Mouse (Mus musculus) intestine, embryonic 16.5 days (tissue): ENCODE measurements around the gene Abhd14b. TPM values are rescaled to one million over a fixed set of nuclear protein-coding genes. Genes with fewer than 3 reads are reported as not detected.
A peak's percentile ranks its signal among the peaks of the same experiment; 100 is the strongest.

Experiments
- ATAC-seq: fragments of 200-750 bp; cut with Nextera tagmentation; 2 replicates; pipeline ENCODE4 v1.8.0; 2017; ENCODE audit warnings: moderate TSS enrichment, moderate library complexity
- H3K27ac ChIP-seq: fragments of 300-500 bp; sonication (generic); 2 replicates; pipeline ENCODE4 v1.5.1; 2014; ENCODE audit warnings: mild to moderate bottlenecking, low read length
- H3K27me3 ChIP-seq: fragments of 300-500 bp; sonication (generic); replicated peaks from 2 replicates; pipeline ENCODE4 v1.6.1; 2014; ENCODE audit warnings: low read length, control low read depth, mixed read lengths; ENCODE audit not compliant: control insufficient read depth, insufficient read depth
- H3K36me3 ChIP-seq: fragments of 300-500 bp; sonication (generic); 2 replicates; pipeline ENCODE4 v1.6.1; 2014; ENCODE audit warnings: low read length, control low read depth; ENCODE audit not compliant: control insufficient read depth, insufficient read depth
- H3K4me1 ChIP-seq: fragments of 300-500 bp; sonication (generic); 2 replicates; pipeline ENCODE4 v1.6.1; 2014; ENCODE audit warnings: low read length, control low read depth, mixed read lengths; ENCODE audit not compliant: control insufficient read depth, insufficient read depth
- H3K4me2 ChIP-seq: fragments of 300-500 bp; sonication (generic); 2 replicates; pipeline ENCODE4 v1.6.1; 2014; ENCODE audit warnings: low read depth, low read length, control low read depth
- H3K4me3 ChIP-seq: fragments of 300-500 bp; sonication (generic); 2 replicates; pipeline ENCODE4 v1.5.1; 2014; ENCODE audit warnings: mild to moderate bottlenecking, low read length
- H3K9ac ChIP-seq: fragments of 300-500 bp; sonication (generic); 2 replicates; pipeline ENCODE4 v1.6.1; 2014; ENCODE audit warnings: low read depth, low read length
- H3K9me3 ChIP-seq: fragments of 300-500 bp; sonication (generic); 2 replicates; pipeline ENCODE4 v1.6.1; 2016; ENCODE audit warnings: low read length, control low read depth; ENCODE audit not compliant: control insufficient read depth
- WGBS: fragments of 180-500 bp; shearing (Covaris S2); extraction: QIAGEN DNeasy Blood & Tissue Kit; methylation state at CpG from one replicate; pipeline ENCODE4 v1.1.7; 2014; 5-methylcytosine and 5-hydroxymethylcytosine counted together
- polyA plus RNA-seq: library from polyadenylated mRNA; unstranded; fragments of >200 nt; fragmentation: Nextera tagmentation; extraction: Ambion mirVana; gene quantifications from 2 replicates; pipeline ENCODE4 v1.2.1, GENCODE M21; 2015

Gene Abhd14b
- polyA plus RNA-seq, 1 experiment from 2014 or later = 34.3 TPM

- Histone ChIP-seq H3K27me3 (no peaks in the 10 kb centered on the region), H3K4me3 (peak overlapping the region; percentile 71), H3K36me3 (no peaks in the 10 kb centered on the region), H3K4me2 (peak overlapping the region; percentile 97), H3K27ac (peak overlapping the region; percentile 63), H3K9me3 (no peaks in the 10 kb centered on the region), H3K4me1 (peaks cover 58% of the 10 kb centered on the region), H3K9ac (peak overlapping the region; percentile 81)
- WGBS = 4% methylated on average over 19 of the region's 20 CpGs
- peak; percentile 23 for ATAC-seq
These were observed 7.0 kb downstream of the Abhd14b start for GRCm38 (mm10) chr9:106454071-106454761.

GRCm38 (mm10) chr9:106454888-106455681 is 7.8 kb downstream of the Abhd14b start:
- no peaks in the 10 kb centered on the region for H3K36me3 ChIP-seq
- no peaks in the 10 kb centered on the region for H3K27me3 ChIP-seq
- peak overlapping the region; percentile 71 for H3K4me3 ChIP-seq
- peak overlapping the region; percentile 55; the same call in 1 of the 2 replicates for H3K27ac ChIP-seq
- H3K9me3 ChIP-seq = no peaks in the 10 kb centered on the region
- peak overlapping the region; percentile 81 for H3K9ac ChIP-seq
- no peak for ATAC-seq
- peak overlapping the region; percentile 97 for H3K4me2 ChIP-seq
- peaks cover 53% of the 10 kb centered on the region for H3K4me1 ChIP-seq
- WGBS = 9% methylated on average over 17 of the region's 17 CpGs

- H3K36me3 ChIP-seq = no peaks in the 10 kb centered on the region
- H3K9me3 ChIP-seq = no peaks in the 10 kb centered on the region
- peaks cover 41% of the 10 kb centered on the region for H3K4me1 ChIP-seq
- no peak for ATAC-seq
- H3K4me3 ChIP-seq = no peak overlapping the region
- H3K4me2 ChIP-seq = peak overlapping the region; percentile 1
- peak overlapping the region; percentile 32 for H3K9ac ChIP-seq
- H3K27ac ChIP-seq = peak overlapping the region; percentile 26; the same call in 1 of the 2 replicates
- WGBS = 47% methylated on average over 15 of the region's 15 CpGs
- no peaks in the 10 kb centered on the region for H3K27me3 ChIP-seq
These were observed 9.3 kb downstream of the Abhd14b start for GRCm38 (mm10) chr9:106456325-106457162.

- H3K4me1 ChIP-seq = peaks cover 41% of the 10 kb centered on the region
- H3K4me2 ChIP-seq = 0 out of 2 replicates have a peak overlapping the region, but pooled peaks have one; percentile 1
- H3K4me3 ChIP-seq = no peak overlapping the region
- WGBS = 59% methylated on average over 9 of the region's 9 CpGs
- no peaks in the 10 kb centered on the region for H3K27me3 ChIP-seq
- H3K9ac ChIP-seq = peak overlapping the region; percentile 32; the same call in 1 of the 2 replicates
- H3K27ac ChIP-seq = peak overlapping the region; percentile 26; the same call in 1 of the 2 replicates
- H3K9me3 ChIP-seq = no peaks in the 10 kb centered on the region
- H3K36me3 ChIP-seq = no peaks in the 10 kb centered on the region
- no peak for ATAC-seq
These were observed 9.9 kb downstream of the Abhd14b start for GRCm38 (mm10) chr9:106457163-106457559.

DNA sequence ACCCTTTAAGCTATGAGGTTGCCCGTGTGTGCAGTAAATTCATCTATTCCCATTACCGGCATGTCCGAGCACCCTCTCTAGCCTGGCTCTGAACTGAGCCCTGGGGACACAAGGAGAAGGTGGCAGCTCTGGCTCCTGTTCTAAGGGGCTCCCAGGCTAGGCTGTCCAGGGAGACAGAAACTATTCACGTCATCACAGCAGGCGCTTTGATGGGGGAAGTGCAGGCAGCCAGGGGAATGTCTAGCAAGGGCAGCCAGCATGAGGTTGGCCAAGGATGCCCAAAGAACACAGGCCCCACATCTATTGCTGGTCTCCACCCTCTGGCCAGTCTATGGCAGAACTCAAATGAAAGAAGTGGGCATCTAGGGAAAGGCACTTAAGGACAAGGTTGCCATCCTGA is 10.7 kb downstream of the Abhd14b start:
- Histone ChIP-seq H3K27ac (no peak overlapping the region), H3K4me1 (peaks cover 37% of the 10 kb centered on the region), H3K4me3 (no peak overlapping the region), H3K27me3 (no peaks in the 10 kb centered on the region), H3K4me2 (no peak overlapping the region), H3K9me3 (no peaks in the 10 kb centered on the region), H3K36me3 (no peaks in the 10 kb centered on the region), H3K9ac (no peak overlapping the region)
- ATAC-seq = no peak
- WGBS = 70% methylated on average over 5 of the region's 5 CpGs

- Histone ChIP-seq H3K9me3 (no peaks in the 10 kb centered on the region), H3K36me3 (no peaks in the 10 kb centered on the region), H3K9ac (no peak overlapping the region), H3K4me1 (peaks cover 33% of the 10 kb centered on the region), H3K4me3 (no peak overlapping the region), H3K4me2 (no peak overlapping the region), H3K27me3 (peaks cover 10% of the 10 kb centered on the region; the same call in 1 of the 2 replicates), H3K27ac (no peak overlapping the region)
- 75% methylated on average over 15 of the region's 15 CpGs for WGBS
- no peak for ATAC-seq
These were observed 12.7 kb downstream of the Abhd14b start for GRCm38 (mm10) chr9:106459946-106460345.

- Histone ChIP-seq H3K9ac (no peak overlapping the region), H3K27ac (no peak overlapping the region), H3K4me1 (peaks cover 33% of the 10 kb centered on the region), H3K4me3 (no peak overlapping the region), H3K9me3 (no peaks in the 10 kb centered on the region), H3K36me3 (no peaks in the 10 kb centered on the region), H3K27me3 (peaks cover 15% of the 10 kb centered on the region), H3K4me2 (no peak overlapping the region)
- WGBS = 79% methylated on average over 18 of the region's 18 CpGs
- no peak for ATAC-seq
These were observed 13.3 kb downstream of the Abhd14b start for GRCm38 (mm10) chr9:106460401-106461025.

DNA sequence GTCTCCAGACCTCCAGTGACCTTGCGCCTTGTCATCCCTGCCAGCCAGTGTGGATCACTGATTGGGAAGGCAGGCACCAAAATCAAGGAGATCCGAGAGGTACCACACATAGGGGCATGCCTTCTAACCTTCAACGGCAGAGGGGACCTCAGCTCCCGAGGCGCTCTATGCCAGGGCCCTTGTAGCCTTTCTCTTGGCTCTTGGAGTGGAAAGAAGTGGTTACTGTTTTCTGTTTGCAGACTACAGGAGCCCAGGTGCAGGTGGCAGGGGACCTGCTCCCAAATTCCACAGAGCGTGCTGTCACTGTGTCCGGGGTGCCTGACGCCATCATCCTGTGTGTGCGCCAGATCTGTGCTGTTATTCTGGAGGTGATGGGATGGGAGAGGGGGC is 13.8 kb downstream of the Abhd14b start:
- WGBS = 89% methylated on average over 9 of the region's 9 CpGs
- no peak for ATAC-seq
- Histone ChIP-seq H3K36me3 (no peaks in the 10 kb centered on the region), H3K27ac (no peak overlapping the region), H3K27me3 (peaks cover 20% of the 10 kb centered on the region), H3K9ac (no peak overlapping the region), H3K4me3 (no peak overlapping the region), H3K9me3 (no peaks in the 10 kb centered on the region), H3K4me2 (no peak overlapping the region), H3K4me1 (peaks cover 30% of the 10 kb centered on the region)
